Mouse (Mus musculus) cerebellum, adult 2 months (tissue): ENCODE measurements around the gene Derl3. TPM values are rescaled to one million over a fixed set of nuclear protein-coding genes. Genes with fewer than 3 reads are reported as not detected.
"Not testable (repeated sequence)": the region's sequence is repeated elsewhere in the genome, so short reads cannot be mapped to it uniquely, and the experiment has no call there.

Experiments
- DNase-seq, 2 experiments: peaks; one replicate each; pipeline ENCODE4 v3.0.0; 2021
- H3K27ac ChIP-seq: fragments of 200-500 bp; 2 replicates; pipeline ENCODE4 v1.5.1; 2012; ENCODE audit warnings: low read length, control low read depth, inconsistent platforms; ENCODE audit not compliant: insufficient read depth
- H3K27me3 ChIP-seq: fragments of 200-500 bp; 2 replicates; pipeline ENCODE4 v1.6.1; 2012; ENCODE audit warnings: inconsistent platforms, mild to moderate bottlenecking, low read length, moderate library complexity; ENCODE audit not compliant: control insufficient read depth, insufficient read depth
- H3K4me1 ChIP-seq: fragments of 200-500 bp; 2 replicates; pipeline ENCODE4 v1.6.1; 2011; ENCODE audit warnings: low read length; ENCODE audit not compliant: control insufficient read depth, insufficient read depth
- H3K4me3 ChIP-seq: fragments of 200-500 bp; replicated peaks from 2 replicates; pipeline ENCODE3; 2011; ENCODE audit warnings: mild to moderate bottlenecking, low read depth, low read length, control low read depth; ENCODE audit not compliant: insufficient read depth
- CTCF ChIP-seq: fragments of 200-500 bp; IDR thresholded peaks from 2 replicates; pipeline ENCODE4 v1.5.1; 2011; ENCODE audit warnings: low read depth, mild to moderate bottlenecking, control low read depth, low read length, moderate library complexity, borderline replicate concordance; ENCODE audit not compliant: insufficient read depth
- POLR2A ChIP-seq: fragments of 200-500 bp; IDR thresholded peaks from 2 replicates; pipeline ENCODE4 v1.6.1; 2011; ENCODE audit warnings: low read length, control low read depth, borderline replicate concordance; ENCODE audit not compliant: insufficient read depth
- WGBS: fragments of 180-500 bp; shearing (Covaris S2); methylation state at CpG from one replicate; pipeline ENCODE4 v1.1.7; 2018; 5-methylcytosine and 5-hydroxymethylcytosine counted together
- polyA plus RNA-seq: library from polyadenylated mRNA; depleted of rRNA; stranded (reverse); fragments of >200 nt; gene quantifications from 2 replicates; pipeline ENCODE4 v1.2.3, GENCODE M21; 2012

The Derl3 gene
- polyA plus RNA-seq, 1 experiment, result 3.4 TPM

DNA sequence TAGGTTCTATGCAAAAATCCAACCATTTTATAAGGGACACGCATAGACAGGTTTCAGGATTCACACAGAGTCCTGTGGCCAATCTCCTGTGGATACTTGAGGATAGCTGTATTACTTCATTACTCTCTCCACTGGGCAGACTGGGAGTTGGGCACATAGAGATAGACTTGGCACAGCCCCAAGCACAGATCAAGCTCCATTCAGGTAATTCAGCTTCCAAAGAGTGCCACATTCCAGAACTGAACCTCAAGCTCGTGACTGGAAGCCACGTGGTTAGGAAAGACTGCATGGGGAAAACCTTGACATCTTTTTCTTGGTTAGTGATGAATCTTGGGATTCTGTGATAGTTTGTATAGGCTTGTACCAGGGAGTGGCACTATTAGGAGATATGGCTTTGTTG, 14.4 kb upstream of the Derl3 start:
- no peak for DNase-seq
- TF ChIP-seq CTCF, result no peak
- no peak for TF ChIP-seq POLR2A
- Histone ChIP-seq H3K4me1 (peaks cover under 1% of the 10 kb centered on the region; the same call in 1 of the 2 replicates), H3K4me3 (no peak overlapping the region), H3K27ac (no peak overlapping the region), H3K27me3 (no peaks in the 10 kb centered on the region)
- WGBS, result 41% methylated on average over 3 of the region's 3 CpGs

DNA sequence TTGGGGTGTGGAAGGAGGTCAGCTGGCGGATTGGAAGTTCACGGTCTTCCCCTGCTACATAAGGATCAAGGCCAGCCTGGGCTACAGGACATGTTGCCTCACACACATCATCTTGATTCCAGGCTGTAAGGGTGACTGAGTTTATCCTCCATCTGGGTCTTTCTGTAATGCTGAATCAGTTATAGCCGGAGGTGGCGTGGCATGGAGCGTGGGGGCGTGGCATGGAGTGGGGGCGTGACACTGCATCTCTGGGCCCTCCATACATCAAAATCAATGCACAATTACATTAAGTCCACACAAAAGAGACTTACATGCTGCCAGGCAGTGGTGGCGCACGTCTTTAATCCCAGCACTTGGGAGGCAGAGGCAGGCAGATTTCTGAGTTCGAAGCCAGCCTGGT, 12.9 kb upstream of the Derl3 start:
- Histone ChIP-seq H3K4me1 (no peaks in the 10 kb centered on the region), H3K27ac (no peak overlapping the region), H3K27me3 (no peaks in the 10 kb centered on the region), H3K4me3 (no peak overlapping the region)
- DNase-seq, result no peak
- TF ChIP-seq CTCF (no peak), POLR2A (no peak)
- 92% methylated on average over 10 of the region's 10 CpGs for WGBS

- Histone ChIP-seq H3K27me3 (no peaks in the 10 kb centered on the region), H3K27ac (0 out of 2 replicates have a peak overlapping the region, but pooled peaks have one; percentile 47), H3K4me3 (no peak overlapping the region), H3K4me1 (no peaks in the 10 kb centered on the region)
- WGBS, result 42% methylated on average over 6 of the region's 6 CpGs
- TF ChIP-seq CTCF (no peak), POLR2A (no peak)
- no peak for DNase-seq
Measured at GRCm38 (mm10) chr10:75880771-75881577, 12.2 kb upstream of the Derl3 start.

DNA sequence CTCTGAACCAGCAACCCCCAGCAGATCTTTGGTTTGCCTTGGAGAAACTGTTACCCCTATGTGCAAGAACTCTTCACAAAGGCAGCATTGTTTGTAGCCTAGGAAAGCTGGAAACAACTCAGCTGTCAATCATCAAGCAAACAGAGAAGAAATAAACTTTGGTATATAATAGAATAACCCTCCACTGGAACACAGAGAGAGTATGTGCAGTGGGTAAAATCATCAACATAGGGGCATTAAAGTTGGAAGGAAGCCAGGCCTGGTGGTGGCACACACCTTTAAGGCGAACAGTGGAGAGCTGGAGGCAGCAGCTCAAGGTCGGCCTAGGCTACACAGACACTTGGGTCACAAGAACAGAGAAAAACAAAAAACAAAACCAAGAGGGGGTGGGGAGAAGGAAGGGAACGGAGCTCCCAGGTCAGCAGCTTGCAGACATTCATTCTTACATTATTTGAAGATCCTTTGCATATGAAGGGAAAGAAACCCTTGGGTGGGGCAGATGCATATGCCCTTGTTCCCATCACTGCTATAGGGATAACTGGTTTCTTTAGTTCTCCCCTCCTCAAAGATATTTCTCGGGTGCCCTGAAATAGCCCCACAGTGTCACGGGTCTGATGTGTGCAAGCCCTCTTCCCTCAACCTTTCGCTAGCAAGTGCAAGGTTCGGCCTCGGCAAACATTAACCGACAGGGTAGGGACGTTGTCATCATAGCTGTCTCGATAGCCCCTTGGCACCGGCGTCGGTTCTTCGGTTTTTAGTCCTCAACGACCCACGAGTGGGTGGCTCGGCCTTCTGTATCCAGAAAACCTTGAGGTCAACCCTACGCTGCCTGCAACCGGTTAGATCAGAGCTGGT, 11.4 kb upstream of the Derl3 start:
- H3K4me3 ChIP-seq, result no peak overlapping the region
- WGBS, result 54% methylated on average over 20 of the region's 20 CpGs
- TF ChIP-seq POLR2A (no peak), CTCF (no peak)
- no peaks in the 10 kb centered on the region for H3K27me3 ChIP-seq
- H3K4me1 ChIP-seq, result no peaks in the 10 kb centered on the region
- no peak for DNase-seq
- no peak overlapping the region for H3K27ac ChIP-seq

DNA sequence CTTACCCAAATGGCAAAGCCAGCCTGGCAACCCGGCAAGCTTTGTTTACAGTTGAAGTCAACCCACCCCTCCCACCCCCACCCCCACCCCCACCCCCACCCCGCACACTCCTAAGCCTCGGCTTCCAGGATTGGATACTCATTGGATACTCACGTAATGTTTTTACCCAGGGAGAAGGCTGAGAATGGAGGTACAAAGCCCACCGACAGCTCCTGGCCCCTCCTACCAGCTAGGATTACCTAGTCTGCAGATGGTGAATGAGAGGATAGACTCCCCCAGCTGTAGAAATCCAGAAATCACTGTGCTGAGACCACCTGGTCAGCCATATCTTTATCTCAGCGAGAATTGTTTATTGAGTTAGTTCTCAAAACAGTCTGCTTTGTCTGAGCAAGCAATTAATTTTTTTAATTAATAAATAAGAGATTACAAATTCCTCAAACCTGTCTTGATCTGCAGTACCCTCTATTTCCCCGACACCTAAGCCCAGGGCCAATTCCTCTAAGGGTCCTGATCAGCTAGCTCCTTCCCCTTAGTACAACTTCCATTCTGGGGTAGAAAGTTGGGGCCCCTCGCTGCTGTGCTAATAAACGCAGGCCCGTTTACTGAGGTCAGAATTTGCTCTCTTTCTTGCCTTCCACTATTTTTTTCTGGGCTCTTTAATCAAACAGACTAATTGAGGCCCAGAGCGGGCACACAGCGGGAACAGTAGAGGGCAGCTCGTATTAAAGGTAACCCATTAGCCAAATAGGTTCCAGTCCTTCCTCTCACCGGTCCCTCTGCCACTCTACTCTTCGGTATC, 10.6 kb upstream of the Derl3 start:
- WGBS, result 35% methylated on average over 15 of the region's 15 CpGs
- no peak for DNase-seq
- H3K27ac ChIP-seq, result no peak overlapping the region

DNA sequence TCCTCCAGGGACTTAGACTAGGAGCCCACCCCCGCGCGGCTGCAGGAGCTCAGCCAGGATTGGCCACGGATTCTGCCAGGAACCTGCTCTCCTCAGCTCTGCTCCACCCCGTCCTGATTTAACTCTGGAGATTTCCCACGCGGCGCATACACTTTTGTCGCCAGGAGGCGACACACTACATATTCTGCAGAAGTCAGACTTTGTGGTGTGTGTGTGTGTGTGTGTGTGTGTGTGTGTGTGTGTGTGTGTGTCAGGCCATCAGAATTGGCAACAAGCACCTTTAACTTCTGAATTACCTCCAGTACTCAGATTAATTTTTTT, 10.0 kb upstream of the Derl3 start:
- no peak overlapping the region for H3K27ac ChIP-seq
- peak; percentile 78 to 82 for DNase-seq
- no peaks in the 10 kb centered on the region for H3K27me3 ChIP-seq
- WGBS, result 2% methylated on average over 10 of the region's 10 CpGs
- TF ChIP-seq POLR2A (no peak), CTCF (peak; percentile 59; the same call in 1 of the 2 replicates)
- peak overlapping the region; percentile 33 for H3K4me3 ChIP-seq
- no peaks in the 10 kb centered on the region for H3K4me1 ChIP-seq

More for the DNA sequence above, 10.6 kb upstream of the Derl3 start:
- Histone ChIP-seq H3K4me3 (peak overlapping the region; percentile 33), H3K27me3 (no peaks in the 10 kb centered on the region), H3K4me1 (no peaks in the 10 kb centered on the region)
- TF ChIP-seq POLR2A (no peak), CTCF (no peak)

GRCm38 (mm10) chr10:75884742-75885141, 8.5 kb upstream of the Derl3 start:
- Histone ChIP-seq H3K4me3 (no peak overlapping the region), H3K27ac (no peak overlapping the region), H3K4me1 (no peaks in the 10 kb centered on the region; the same call in 1 of the 2 replicates), H3K27me3 (no peaks in the 10 kb centered on the region)
- no peak for DNase-seq
- 92% methylated on average over 8 of the region's 8 CpGs for WGBS
- TF ChIP-seq POLR2A (no peak), CTCF (no peak)

GRCm38 (mm10) chr10:75887504-75887903, 5.7 kb upstream of the Derl3 start:
- DNase-seq, H3K4me1 ChIP-seq, H3K27me3 ChIP-seq, H3K4me3 ChIP-seq, H3K27ac ChIP-seq: not testable (repeated sequence)
- WGBS, result 90% methylated on average over 5 of the region's 5 CpGs
